Mouse (Mus musculus) spleen, adult 18-20 months (tissue): ENCODE measurements at regions not wholly inside any gene's neighbourhood (a gene's known extent, or its start where the extent isn't known, plus 50 kb on each side); places are given as distances from the start of the nearest gene placed in this dataset.

ENCODE experiments used
- DNase-seq, 2 experiments: peaks; one replicate each; pipeline ENCODE4 v3.0.0; 2022; ENCODE audit warnings: mixed read lengths in 2 of 2

DNA sequence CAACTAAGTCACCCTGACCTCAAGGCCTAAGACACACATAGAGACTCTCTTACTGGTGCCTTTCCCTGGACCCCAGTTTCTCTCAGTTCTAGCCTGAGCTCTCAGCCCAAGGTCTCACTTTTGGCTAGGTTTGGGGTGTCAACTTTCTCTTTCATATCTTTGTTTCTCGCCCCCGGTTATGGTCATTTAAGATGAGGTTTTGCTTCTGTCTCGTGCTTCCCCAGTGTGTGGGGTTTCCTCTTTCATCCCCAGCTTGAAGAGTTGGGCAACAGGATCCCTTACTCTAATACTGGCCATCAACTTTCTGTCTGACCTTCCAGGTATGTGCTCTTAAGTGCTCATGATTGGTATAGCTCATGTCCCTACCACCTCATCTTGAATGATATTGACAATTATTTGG is 67.5 kb downstream of the Lmo4 start:
- no peak for DNase-seq

DNA sequence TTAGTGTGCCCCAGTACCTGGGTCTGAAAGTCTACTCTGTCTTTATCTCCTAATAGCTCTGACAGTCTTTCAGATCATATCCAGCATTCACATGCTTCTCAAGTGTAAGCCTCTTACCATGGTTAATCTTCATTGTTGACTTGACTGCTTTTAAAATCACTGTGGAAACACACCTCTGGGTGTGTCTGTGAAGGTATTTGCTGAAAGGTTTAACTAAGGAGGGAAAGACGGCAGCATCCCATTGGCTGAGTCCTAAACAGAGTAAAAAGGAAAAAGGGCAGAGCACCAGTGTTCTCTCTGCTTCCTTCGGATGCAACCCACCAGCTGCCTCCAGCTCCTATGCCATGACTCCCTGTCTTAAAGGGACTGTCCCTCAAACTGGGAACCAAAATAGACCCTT is 68.6 kb downstream of the Lmo4 start:
- no peak for DNase-seq

DNA sequence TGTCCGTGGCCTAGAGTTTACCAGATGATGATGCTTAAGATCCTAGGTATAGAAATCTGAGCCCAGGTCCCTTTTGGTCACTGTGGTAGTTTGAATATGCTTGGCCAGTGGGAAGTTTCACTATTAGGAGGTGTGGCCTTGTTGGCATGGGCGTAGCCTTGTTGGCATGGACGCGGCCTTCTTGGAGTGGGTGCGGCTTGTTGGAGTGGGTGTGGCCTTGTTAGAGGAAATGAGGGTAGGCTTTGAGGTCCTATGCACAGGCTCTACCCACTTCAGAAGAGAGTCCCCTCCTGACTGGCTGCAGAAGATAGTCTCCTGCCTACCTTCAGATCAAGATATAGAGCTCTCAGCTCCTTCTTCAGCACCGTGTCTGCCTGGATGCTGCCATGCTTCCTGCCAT is 69.4 kb downstream of the Lmo4 start:
- no peak for DNase-seq

DNA sequence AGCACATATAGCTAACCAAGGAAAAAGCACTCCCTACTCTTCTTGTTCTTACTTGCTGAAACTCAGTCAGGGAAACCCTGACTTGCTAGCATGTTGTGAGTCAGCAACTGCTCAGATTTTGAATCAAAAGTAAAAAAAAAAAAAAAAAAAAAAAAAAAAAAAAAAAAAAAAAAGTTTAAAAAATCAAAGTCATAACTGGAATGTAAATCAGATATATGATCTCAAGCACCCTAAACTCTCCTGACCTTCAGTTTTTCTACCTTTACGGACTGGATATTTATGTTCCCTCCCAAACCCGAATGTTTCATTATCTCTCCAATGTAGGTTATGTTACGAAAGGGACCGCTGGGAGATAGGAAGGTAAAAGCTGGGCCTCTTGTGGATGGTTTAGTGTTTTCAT is 77.0 kb downstream of the Lmo4 start:
- no peak for DNase-seq

DNA sequence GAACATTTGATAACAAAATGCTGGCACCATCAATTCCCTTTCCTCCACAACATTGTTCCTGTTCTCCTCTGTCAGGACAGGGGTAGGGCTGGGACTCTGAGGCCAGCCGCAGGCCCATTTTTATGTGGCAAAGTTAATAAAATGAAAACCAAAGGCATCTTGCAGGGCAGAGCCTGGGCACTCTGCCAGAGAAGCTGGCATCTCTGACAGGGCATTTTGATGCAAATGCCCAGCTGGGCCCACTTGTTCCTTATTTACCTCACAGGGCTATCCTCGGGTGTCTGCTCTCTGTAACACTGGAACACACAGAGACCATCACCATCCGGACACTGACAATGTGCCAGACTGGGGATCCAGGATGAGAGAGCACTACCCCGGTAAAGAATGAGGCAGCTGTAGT is 80.7 kb downstream of the Lmo4 start:
- DNase-seq: no peak

DNA sequence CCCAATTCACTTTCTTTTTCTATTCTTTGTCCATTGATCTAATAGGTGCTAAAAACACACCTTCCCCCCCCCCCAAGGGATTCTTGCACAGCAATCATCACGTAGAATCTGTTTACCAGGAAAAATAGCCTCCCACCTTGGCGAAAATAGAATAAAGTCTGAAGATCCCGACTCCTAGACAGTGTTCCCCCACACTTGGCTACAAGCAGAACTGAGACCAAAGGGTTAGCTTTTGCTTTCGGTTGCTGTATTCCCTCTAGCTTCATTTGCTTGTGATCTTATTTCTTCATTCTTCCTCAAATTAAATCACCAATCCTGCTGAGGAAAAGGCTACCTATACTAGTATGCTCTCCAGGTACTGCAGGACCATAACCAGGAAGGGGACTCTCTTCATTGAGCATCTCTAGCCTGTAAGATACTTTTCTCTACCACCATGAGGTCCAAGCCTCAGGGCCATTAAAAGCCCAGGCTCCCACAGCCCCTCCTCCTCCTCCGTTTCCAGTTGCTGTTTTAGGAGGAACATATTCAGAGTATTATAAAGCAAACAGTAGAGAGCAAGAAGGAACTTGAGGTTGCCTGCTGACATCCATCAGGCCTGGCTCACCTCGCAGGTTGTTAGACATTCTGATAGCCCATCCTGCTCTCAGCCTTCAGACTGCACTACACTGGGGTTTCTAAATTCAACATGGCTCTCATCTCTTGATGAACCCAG is 81.5 kb downstream of the Lmo4 start:
- DNase-seq: no peak

DNA sequence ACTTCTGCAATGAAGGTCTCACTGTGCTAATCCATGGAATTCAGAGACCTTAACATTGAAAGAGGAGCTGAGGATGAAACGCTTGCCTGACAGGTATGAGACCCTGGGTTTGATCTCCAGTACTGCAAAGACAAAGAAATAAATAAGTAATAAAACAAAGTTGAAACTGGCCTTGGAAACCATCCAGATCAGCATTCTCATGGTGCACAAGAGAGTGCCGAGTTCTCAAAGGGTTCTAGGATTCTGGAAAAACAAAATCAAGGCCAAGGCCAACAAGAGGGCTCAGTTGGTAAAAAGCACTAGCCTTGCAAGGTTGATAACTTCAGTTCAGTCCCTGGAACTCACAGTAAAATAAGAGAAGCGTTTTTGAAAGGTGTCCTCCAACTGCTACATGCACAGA is 85.9 kb downstream of the Lmo4 start:
- DNase-seq: no peak

DNA sequence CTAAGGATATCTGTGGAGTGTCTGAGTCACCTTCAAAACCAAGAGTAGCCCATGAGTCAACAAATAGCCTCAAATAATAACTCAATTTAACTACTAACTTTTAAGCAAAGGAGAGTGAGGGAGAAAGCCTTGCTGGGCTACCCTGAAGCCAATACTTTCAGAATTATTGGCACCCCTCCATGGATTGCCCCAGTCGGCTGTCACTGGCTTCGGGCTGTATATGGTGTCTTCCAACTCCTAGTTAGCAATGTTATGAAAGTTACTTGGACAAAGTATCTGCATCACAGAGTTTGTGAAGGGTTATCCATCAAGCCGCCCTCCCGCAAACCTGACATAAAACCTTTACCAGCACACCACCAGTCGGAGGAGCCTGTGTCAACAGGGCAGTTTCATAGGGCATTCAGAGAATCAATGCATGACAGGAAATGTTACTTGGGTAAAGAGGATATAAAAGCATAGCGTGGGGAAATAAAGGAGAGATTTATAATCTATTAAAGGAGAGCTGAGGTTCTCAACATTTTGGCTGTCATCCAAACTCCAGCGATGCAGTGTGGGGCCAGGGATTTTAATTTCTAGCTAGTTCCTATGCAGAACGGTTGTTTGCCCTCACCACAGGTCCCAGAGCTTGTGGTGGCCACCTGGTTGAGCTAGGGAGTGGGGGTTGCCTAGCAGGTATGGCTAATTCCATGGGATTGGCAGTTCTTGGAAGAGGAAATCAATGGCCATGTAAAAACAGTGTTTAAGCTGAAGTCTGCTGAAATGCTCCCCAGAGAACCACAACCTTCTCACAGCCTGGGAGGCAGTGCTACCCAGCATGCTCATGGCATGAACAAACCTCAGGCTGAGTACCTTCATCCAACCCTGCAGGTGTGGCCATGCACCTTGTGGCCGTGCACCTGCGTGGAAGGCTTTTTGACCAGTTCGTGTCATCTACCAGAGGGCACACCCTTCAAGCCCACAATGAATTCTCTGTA is 91.1 kb downstream of the Lmo4 start:
- no peak for DNase-seq

DNA sequence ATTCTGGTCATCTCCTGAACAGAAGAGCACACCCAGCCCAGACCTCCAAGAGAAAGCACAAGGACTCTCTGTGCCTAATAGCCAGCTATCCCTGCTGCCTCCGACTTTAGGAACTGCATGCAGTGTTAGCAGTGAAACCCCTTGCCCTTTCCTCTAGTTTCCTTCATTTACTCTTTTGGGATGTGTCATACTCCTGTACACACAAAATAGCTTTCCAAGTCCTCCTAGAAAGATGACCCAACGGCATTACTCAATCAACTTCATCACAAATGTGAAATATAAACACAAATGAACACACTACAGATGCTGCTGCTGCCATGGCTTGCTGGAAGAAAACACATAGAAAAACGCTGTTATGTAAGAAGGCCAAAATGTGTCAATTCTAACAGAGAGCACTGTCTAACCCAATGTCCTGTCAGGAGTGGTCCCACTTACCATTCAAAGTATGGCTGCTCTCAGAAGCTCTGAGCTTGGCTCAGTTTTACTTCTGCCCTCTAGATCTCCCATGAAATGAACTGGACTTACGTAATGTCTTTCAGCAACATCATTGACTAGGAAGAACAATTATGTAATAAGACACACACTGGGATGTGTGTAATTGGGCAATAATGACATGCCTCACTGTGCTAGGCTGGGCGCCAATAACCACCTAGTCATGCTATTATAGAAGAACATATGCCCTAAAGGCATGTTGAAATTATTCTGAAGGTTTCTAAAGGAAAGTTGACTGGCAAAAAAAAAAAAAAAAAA is 94.5 kb downstream of the Lmo4 start:
- DNase-seq: no peak

DNA sequence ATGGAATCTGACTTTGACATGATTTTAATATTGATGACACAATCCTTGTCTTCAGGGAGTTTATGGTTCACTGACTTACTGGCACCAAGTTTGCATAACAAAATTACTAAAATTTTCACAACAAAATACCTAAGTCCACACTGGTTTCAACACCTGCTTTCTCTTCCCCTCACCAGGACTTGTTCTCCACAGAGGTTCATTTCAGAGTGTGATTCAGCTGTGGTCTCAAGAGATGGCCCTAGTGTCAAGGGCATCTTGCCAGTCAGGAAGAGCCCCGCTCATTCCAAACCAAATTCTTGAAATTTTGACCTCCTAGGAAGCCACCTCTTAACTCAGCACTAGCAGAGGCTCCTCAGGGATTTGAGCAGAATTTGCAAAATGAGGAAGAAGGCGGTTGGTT is 95.3 kb downstream of the Lmo4 start:
- no peak for DNase-seq

DNA sequence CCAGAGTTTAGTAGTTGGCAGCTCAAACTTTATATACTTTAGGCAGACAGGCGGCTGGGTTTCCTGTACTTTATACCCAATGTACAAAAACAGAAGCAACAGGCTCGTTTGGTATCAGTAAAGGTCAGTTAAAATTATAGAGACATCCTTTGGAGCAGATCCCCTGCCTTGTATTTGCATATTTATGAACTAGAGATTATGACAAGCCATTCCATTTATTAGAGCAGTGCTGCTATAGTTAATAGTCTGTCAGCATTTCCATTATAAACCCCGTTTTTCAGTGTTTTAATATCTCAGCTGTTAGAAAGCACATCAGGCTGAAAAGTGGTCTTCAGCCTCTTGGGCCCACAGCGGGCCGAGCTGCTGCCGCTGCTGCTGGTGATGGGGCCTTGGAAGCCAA is 96.7 kb downstream of the Lmo4 start:
- no peak for DNase-seq

DNA sequence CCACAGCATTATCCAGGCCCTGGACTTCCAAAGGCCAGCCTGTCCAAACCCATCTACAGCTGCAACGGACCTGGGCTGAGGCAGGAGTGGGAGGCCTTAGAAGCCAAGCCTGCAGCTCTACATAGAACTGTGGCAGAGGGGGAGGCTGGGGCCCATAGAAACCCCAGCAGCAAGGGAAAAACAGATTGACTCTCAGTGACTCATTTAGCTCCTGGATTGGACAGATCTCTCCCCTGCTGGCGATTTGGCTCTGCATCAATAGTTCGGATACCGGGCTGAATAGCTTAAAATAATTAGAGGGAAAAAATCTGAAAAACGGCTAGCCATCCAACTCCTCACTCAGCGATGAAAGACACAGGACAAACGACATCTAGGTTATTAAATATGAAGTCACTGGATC is 97.4 kb downstream of the Lmo4 start:
- DNase-seq: no peak

DNA sequence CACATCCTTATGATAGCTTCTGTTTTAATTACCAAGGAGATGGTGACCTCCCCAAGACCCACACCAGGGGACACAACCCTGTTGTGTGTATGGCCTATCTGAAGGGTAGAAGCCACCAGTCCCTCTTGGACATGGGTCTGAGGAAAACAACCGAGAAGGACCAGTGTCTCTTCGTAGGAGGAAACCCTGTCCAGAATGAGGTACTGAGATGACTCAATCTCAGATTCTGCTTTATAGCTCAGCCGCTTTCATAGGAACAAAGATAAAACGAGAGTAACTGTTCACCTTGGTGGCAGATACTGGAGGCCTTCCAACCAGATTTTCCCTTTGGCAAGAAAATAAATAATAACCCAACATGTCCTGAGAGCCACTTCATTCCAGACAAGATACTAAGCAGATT is 100.7 kb downstream of the Lmo4 start:
- no peak for DNase-seq

DNA sequence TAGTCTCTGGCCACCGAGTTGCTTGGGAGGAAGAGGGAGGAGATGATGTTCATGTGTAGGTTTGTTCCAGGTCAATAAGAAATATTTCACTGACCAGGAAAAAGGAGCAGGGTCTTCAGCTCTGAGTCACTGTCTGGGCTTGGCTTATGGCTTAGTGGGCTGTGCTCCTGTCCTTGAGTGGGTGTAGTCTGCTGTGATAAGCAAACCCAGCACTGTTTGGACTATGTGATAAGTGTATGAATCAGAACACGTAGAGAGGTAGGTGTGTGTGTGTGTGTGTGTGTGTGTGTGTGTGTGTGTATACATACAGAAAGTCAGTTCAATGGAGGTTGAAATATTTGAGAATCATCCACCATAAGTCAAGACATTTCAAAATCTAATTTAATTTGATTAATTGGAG is 105.6 kb downstream of the Lmo4 start:
- DNase-seq: no peak

DNA sequence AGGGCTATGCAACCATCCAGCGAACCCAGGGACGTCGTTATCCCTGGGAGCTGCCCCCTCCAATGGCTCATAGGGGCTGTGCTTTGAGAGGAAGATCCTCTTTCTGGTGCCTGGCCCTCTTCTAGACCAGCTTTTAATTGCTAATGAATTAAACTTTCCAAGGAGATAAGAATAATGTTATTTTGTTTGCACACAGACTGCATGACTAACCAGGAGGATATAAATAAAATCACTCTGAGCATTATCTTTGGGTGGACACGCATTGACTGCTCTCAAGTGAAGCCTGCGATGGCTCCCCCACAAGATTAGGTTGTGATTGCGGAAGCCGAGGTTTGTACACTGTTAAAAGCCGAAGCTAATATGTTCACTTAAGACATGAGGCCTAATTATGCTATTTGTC is 106.3 kb downstream of the Lmo4 start:
- DNase-seq: no peak

DNA sequence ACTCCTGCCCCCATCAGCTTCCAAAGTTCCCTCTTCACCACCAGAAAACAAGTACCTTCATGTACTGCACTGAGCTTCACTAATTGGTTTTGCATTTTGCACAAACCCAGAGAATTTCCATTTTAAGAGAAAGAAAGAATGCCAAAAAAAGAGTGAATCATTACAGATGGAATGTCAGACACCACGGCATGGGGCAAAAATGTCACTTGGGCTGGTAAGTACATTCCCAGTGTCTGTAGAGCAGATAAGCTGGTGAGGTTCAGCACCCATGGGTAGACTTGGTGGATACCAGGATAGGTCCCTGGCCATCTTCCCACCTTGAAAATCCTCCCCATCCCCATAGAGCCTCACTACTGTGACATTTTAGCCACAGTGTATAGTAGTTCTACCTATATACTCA is 113.8 kb downstream of the Lmo4 start:
- no peak for DNase-seq

DNA sequence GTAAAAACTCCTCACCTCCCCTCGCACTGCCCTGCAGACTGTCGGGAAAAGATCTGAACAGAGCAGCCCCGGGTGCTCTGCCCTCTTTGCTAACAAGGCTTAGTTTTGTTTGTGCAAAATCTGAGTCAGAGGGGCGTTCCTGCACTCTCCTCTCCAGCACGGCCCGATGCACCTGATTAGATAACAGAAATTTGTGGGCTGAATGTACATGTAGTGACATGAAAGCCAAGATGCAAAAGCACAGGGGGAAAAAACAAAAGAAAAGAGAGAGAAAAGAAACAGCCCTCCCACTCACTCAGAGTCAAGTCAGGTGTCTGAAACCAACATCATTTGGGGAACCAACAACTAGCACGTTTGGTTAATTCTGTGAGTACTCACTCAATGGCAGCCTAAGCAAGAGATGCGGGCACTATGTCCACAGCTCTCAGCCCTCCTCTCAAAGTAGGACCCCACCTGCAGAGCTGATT is 115.2 kb downstream of the Lmo4 start:
- no peak for DNase-seq

DNA sequence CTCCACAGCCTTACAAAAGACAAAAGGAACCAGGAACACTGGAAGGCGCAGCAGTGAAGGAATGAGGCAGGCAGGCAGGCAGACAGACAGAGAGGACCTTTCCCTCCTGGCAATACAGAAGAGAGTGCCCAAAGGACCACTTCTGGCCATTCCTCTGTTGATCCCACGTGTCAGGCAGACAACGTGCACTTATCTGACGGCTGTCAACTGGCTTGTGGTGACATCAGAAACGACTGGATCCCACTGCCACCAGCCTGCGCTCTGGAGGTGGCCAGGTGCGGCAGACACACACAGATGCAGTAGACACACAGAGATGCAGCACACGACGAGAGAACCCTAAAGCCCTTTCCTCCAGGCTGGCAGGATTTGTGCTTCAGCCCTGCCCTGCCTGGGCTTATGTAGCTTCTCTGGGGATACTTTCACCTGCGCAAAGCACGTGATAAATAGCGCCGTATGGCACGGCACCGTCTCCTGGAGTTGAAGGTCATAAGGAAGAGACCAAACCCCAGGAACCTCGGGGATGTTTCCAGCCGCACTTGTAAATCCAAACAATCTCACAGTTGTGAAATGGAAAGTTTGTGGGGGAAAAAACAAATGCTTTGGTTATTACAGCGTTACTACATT is 116.6 kb downstream of the Lmo4 start:
- DNase-seq: no peak

DNA sequence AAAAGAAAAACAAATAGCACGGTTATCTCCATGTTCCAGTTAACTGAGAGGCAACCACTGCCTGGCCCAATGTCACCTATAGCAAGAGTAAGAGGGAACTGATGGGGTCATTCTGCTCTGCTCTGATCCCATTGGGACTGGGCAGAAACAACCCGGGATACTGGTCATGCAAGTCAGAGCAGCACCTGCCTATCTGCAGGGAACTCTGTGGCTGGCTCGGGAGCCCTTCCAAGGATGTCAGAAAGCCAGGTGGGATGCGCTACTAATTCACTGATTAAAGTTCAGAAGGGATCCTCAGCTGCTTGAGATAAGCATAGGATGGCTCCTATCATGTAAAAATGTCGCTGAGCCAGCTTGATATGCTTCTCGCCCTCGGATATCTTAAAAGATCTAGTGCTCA is 117.2 kb downstream of the Lmo4 start:
- DNase-seq: no peak

DNA sequence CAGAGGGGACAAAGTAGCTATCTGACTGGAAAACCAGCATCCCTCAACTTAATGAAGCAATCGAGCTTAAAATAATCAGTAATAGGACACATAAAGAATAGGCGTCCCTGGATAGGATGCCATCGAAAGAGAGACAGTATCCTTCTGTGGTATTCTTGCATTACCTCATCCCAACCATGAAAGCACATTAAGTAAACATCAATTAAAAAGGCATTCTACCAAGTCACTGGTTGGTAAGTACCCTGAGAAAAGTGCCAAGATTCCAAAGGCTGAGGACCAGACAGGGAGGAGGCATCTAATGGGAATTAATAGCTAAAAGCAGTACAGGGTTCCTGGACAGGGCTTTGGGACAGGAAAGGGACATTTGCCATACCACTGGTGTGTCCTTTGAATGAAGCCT is 118.8 kb downstream of the Lmo4 start:
- DNase-seq: no peak

DNA sequence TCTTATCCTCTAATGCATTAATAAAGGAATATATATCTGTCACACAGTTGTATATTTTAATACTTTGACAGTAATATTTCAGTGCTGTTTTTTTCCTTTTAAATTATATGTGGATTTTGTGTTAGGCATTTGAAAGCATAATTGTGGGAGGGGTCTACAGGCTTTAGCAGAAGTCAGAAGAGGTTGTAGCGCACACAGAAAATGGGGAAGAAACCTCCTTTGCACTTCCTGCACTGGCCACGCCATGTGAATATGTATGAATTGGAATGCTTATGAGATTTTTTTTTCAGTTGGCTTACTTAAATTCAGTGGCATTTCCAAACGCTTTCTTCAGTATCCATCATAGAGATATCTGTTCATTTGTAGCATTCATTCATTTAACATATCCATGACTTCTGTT is 125.1 kb downstream of the Lmo4 start:
- no peak for DNase-seq

DNA sequence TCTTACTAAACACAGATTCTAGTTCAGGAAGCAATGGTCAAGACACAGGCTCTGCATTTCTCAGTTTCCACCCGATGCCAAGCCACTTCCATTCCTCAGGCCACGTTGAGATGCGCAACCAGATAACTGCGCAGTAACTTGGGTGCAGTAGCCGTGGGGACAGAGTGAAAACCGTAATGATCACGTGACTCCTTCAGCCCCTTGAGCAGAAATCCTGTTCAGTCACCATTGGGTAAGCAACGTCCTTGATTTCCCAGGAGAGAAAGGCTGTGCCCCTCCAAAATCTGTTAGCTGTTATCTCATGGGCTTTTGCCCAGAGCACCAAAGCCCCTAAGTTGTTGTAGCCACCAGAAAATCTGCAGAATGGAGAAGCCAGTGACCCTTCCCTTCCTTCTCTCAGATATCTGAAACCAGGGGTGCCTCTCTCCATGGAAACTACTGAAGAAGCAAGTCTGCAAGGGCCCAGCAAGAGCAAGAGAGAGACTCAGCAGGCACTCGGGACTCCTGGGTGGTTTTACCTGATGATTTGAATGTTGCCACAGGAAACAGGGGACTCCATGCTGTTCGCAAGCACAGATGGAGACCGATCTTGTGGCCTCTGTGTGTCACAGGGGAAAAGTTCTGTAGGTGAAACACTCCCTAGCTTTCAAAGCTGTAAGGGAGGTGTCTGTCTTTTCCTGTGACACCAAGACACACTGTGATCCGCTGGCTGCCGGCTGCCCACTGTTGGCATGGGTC is 126.7 kb downstream of the Lmo4 start:
- no peak for DNase-seq
